ENCODE assay signal across 18 mouse cellular contexts in the genomic region with DNA sequence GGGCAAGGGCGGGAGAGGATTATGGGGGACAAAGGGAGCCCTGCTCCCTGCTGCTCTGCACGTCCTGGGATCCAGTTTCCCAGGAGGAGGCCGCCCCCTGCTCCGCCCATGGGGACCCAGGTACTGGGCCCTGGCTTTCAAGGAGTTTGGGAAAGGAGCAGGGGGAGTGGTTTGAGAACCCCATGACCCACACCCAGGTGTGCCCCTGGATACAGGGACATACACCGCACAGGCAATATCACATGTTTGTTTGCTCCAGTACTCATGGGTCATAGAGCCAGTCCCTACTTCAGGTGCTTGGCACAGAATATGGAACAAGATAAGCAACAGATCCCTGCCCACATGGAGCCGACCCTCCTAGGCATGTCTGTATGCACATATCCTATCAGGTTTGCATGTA. TPM values are rescaled to one million over a fixed set of nuclear protein-coding genes. Genes with fewer than 3 reads are reported as not detected.
"Had no signal": no experiment of that assay in that cellular context is flagged by ENCODE, and none has a peak within 500 bp of the region (broad histone marks: within the 10 kb centered on the region; RNA-seq: fewer than 3 reads in every experiment).

No protein-coding gene starts in this region.

- H3K9me3 ChIP-seq: limb, embryonic 10.5 days; limb, embryonic 13.5 days; liver, embryonic 13.5 days; megakaryocyte, embryonic 14.5 days; midbrain, embryonic 10.5 days; midbrain, embryonic 13.5 days; neural tube, embryonic 13.5 days had no signal

- H3K9ac ChIP-seq: limb, embryonic 13.5 days; liver, embryonic 13.5 days; midbrain, embryonic 13.5 days; neural tube, embryonic 13.5 days had no signal

- H3K4me3 ChIP-seq: limb, embryonic 10.5 days; limb, embryonic 13.5 days; liver, embryonic 13.5 days; megakaryocyte, embryonic 14.5 days; midbrain, embryonic 10.5 days; midbrain, embryonic 13.5 days; myocyte; neural tube, embryonic 13.5 days had no signal

- H3K4me1 ChIP-seq: limb, embryonic 10.5 days; limb, embryonic 13.5 days; liver, embryonic 13.5 days; midbrain, embryonic 13.5 days; neural tube, embryonic 13.5 days had no signal

- H3K36me3 ChIP-seq: limb, embryonic 10.5 days; limb, embryonic 13.5 days; liver, embryonic 13.5 days; midbrain, embryonic 10.5 days; midbrain, embryonic 13.5 days; neural tube, embryonic 13.5 days had no signal

- H3K4me2 ChIP-seq: limb, embryonic 13.5 days; liver, embryonic 13.5 days; midbrain, embryonic 13.5 days; neural tube, embryonic 13.5 days had no signal

- ATAC-seq: midbrain, embryonic 13.5 days; midbrain, embryonic 16.5 days had no signal

- H3K27ac ChIP-seq: limb, embryonic 10.5 days; limb, embryonic 13.5 days; liver, embryonic 13.5 days; midbrain, embryonic 10.5 days; midbrain, embryonic 13.5 days; neural tube, embryonic 13.5 days had no signal

- H3K27me3 ChIP-seq: limb, embryonic 13.5 days; liver, embryonic 13.5 days; midbrain, embryonic 13.5 days; neural tube, embryonic 13.5 days had no signal

- DNase-seq: kidney, adult 9 months; kidney, postnatal 14 days; kidney, postnatal 4 days; liver; liver, embryonic 13.5 days; lung, adult 2 months; lung, postnatal 36 days; thymus, adult 18-20 months; thymus, postnatal 36 days had no signal

RNA-seq across cellular contexts. Expression of a gene that starts 6.0 kb away (rescaled TPM):
- polyA plus RNA-seq: lung, adult 2 months; neural tube, embryonic 13.5 days; urinary bladder, adult 2 months had no signal
